Mouse (Mus musculus) megakaryocyte, embryonic 14.5 days (primary cell): ENCODE data around the gene Gm48551. TPM values are rescaled to one million over a fixed set of nuclear protein-coding genes. Genes with fewer than 3 reads are reported as not detected.
A peak's percentile ranks its signal among the peaks of the same experiment; 100 is the strongest.

Source experiments
- H3K27me3 ChIP-seq: replicated peaks from 2 replicates; pipeline ENCODE3; 2012; ENCODE audit warnings: inconsistent platforms
- H3K36me3 ChIP-seq: replicated peaks from 2 replicates; pipeline ENCODE3; 2012; ENCODE audit warnings: low read length, inconsistent platforms, mixed read lengths
- H3K4me1 ChIP-seq: 2 replicates; pipeline ENCODE4 v1.6.1; 2012; ENCODE audit warnings: inconsistent platforms
- H3K4me3 ChIP-seq: replicated peaks from 2 replicates; pipeline ENCODE3; 2012; ENCODE audit warnings: moderate library complexity, mild to moderate bottlenecking, inconsistent platforms
- H3K9me3 ChIP-seq: 2 replicates; pipeline ENCODE4 v1.6.1; 2012; ENCODE audit warnings: inconsistent platforms
- FLI1 ChIP-seq: IDR thresholded peaks from 2 replicates; pipeline ENCODE4 v1.6.1; 2012; ENCODE audit warnings: low read length, inconsistent platforms, mixed read lengths
- GATA1 ChIP-seq: IDR thresholded peaks from 3 replicates; pipeline ENCODE4 v1.6.1; 2012; ENCODE audit warnings: mixed read lengths, low read length, inconsistent platforms, borderline replicate concordance
- polyA plus RNA-seq: library from polyadenylated mRNA; stranded (reverse); fragments of >175 nt; gene quantifications from 2 replicates; pipeline ENCODE4 v1.2.3, GENCODE M21; 2012; ENCODE audit warnings: low replicate concordance; ENCODE audit not compliant: insufficient read depth

Gene Gm48551
- polyA plus RNA-seq, 1 experiment, result 0.89 TPM

- H3K27me3 ChIP-seq, result no peaks in the 10 kb centered on the region
- H3K4me1 ChIP-seq, result peaks cover 100% of the 10 kb centered on the region
- peaks cover 68% of the 10 kb centered on the region for H3K36me3 ChIP-seq
- H3K9me3 ChIP-seq, result no peaks in the 10 kb centered on the region
- TF ChIP-seq GATA1 (no peak), FLI1 (no peak)
- H3K4me3 ChIP-seq, result peak overlapping the region; percentile 92
Observed at GRCm38 (mm10) chr10:81409330-81409729, 25.1 kb downstream of the Gm48551 start.

- Histone ChIP-seq H3K27me3 (no peaks in the 10 kb centered on the region), H3K4me3 (peak overlapping the region; percentile 92), H3K9me3 (no peaks in the 10 kb centered on the region), H3K4me1 (peaks cover 100% of the 10 kb centered on the region), H3K36me3 (peaks cover 69% of the 10 kb centered on the region)
- no peak for TF ChIP-seq GATA1
- no peak for TF ChIP-seq FLI1
Observed at GRCm38 (mm10) chr10:81410350-81410749, 26.1 kb downstream of the Gm48551 start.

GRCm38 (mm10) chr10:81410981-81411380 is 26.7 kb downstream of the Gm48551 start:
- no peak for TF ChIP-seq FLI1
- TF ChIP-seq GATA1, result no peak
- Histone ChIP-seq H3K9me3 (no peaks in the 10 kb centered on the region), H3K4me3 (peak overlapping the region; percentile 92), H3K36me3 (peaks cover 69% of the 10 kb centered on the region), H3K4me1 (peaks cover 100% of the 10 kb centered on the region), H3K27me3 (no peaks in the 10 kb centered on the region)

GRCm38 (mm10) chr10:81411471-81412400 is 27.5 kb downstream of the Gm48551 start:
- Histone ChIP-seq H3K27me3 (no peaks in the 10 kb centered on the region), H3K4me3 (peak overlapping the region; percentile 92), H3K4me1 (peaks cover 96% of the 10 kb centered on the region), H3K9me3 (no peaks in the 10 kb centered on the region), H3K36me3 (peaks cover 67% of the 10 kb centered on the region)
- TF ChIP-seq GATA1 (no peak), FLI1 (no peak)

- Histone ChIP-seq H3K9me3 (no peaks in the 10 kb centered on the region), H3K36me3 (peaks cover 70% of the 10 kb centered on the region), H3K4me1 (peaks cover 96% of the 10 kb centered on the region), H3K4me3 (no peak overlapping the region), H3K27me3 (no peaks in the 10 kb centered on the region)
- TF ChIP-seq FLI1 (no peak), GATA1 (no peak)
Observed at GRCm38 (mm10) chr10:81412586-81413309, 28.5 kb downstream of the Gm48551 start.

GRCm38 (mm10) chr10:81413310-81414261 is 29.3 kb downstream of the Gm48551 start:
- H3K4me3 ChIP-seq, result peak overlapping the region; percentile 80
- TF ChIP-seq FLI1, result no peak
- no peak for TF ChIP-seq GATA1
- H3K27me3 ChIP-seq, result no peaks in the 10 kb centered on the region
- peaks cover 95% of the 10 kb centered on the region for H3K4me1 ChIP-seq
- no peaks in the 10 kb centered on the region for H3K9me3 ChIP-seq
- H3K36me3 ChIP-seq, result peaks cover 70% of the 10 kb centered on the region

- Histone ChIP-seq H3K9me3 (no peaks in the 10 kb centered on the region), H3K4me3 (no peak overlapping the region), H3K36me3 (peaks cover 81% of the 10 kb centered on the region), H3K4me1 (peaks cover 95% of the 10 kb centered on the region), H3K27me3 (no peaks in the 10 kb centered on the region)
- TF ChIP-seq FLI1 (no peak), GATA1 (no peak)
Observed at GRCm38 (mm10) chr10:81414682-81415081, 30.4 kb downstream of the Gm48551 start.

GRCm38 (mm10) chr10:81415146-81415545 is 30.9 kb downstream of the Gm48551 start:
- Histone ChIP-seq H3K4me1 (peaks cover 95% of the 10 kb centered on the region), H3K9me3 (no peaks in the 10 kb centered on the region), H3K36me3 (peaks cover 86% of the 10 kb centered on the region), H3K27me3 (no peaks in the 10 kb centered on the region), H3K4me3 (no peak overlapping the region)
- TF ChIP-seq GATA1 (no peak), FLI1 (no peak)
